Mouse (Mus musculus): ENCODE data around the gene Olfr1354. TPM values are rescaled to one million over a fixed set of nuclear protein-coding genes. Genes with fewer than 3 reads are reported as not detected.
"Not testable (repeated sequence)": the region's sequence is repeated elsewhere in the genome, so short reads cannot be mapped to it uniquely, and the experiment has no call there.

Olfr1354 gene
- polyA plus RNA-seq (2014; fragmentation: Nextera tagmentation; extraction: Ambion mirVana) = not detected in 2 replicates

GRCm38 (mm10) chr10:78912871-78913270 lies at the start of gene Olfr1354:
Gene Olfr1354, plus strand, starts transcription at chr10:78913171.
- not testable (repeated sequence) for H3K9me3 ChIP-seq (ENCODE audit: control insufficient read depth, low read length); H3K4me2 ChIP-seq (ENCODE audit: low read length); H3K27ac ChIP-seq (replicated peaks in 1 of 2; ENCODE audit: control insufficient read depth in 1 of 2, insufficient read depth in 1 of 2, low read depth in 2 of 2, low read length in 2 of 2); ATAC-seq (ENCODE audit: insufficient number of reproducible peaks, insufficient read depth, low FRiP score, low read depth); H3K4me1 ChIP-seq (ENCODE audit: control insufficient read depth in 2 of 2, insufficient read depth in 2 of 2, low read length in 2 of 2); H3K36me3 ChIP-seq (ENCODE audit: control insufficient read depth, insufficient read depth, low read length); H3K27me3 ChIP-seq (ENCODE audit: control insufficient read depth, insufficient read depth, low read length); H3K9ac ChIP-seq (ENCODE audit: low read length); H3K4me3 ChIP-seq (ENCODE audit: control insufficient read depth in 1 of 2, insufficient read depth in 1 of 2, low read depth in 1 of 2, low read length in 2 of 2)
- 71% methylated on average over 1 of the region's 1 CpGs for WGBS

DNA sequence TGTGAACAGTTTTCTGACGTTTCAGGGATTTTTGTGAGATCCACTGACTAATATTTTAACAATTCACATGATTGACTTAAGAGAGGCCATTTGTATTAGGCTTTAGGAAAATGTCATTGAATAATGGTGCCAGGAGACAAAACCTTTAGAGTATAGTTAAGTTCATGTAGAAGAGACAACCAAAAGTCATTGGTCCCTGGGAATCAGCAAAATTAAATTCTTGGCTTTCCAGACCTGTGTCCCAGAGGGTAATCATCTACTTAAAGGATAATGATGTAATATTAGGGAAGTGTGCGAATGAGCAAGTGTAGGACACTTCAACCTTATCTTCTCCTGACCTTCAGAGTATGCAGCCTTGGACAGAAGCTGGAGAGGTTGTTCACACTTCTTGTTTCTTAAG lies 37.7 kb upstream of the Olfr1354 start, which contains the start of gene Olfr1355:
Olfr1355 (plus strand) TSS at position 301 of the 400 bp plus-strand sequence.
- ATAC-seq (ENCODE audit: insufficient number of reproducible peaks, insufficient read depth, low FRiP score, low read depth) = no peak
- WGBS = 60% methylated on average over 2 of the region's 2 CpGs
- Histone ChIP-seq H3K27me3 (ENCODE audit: control insufficient read depth, insufficient read depth, low read length) (no peaks in the 10 kb centered on the region), H3K9ac (ENCODE audit: low read length) (no peak within 1 kb of the TSS), H3K9me3 (ENCODE audit: control insufficient read depth, low read length) (peaks cover 10% of the 10 kb centered on the region; the same call in 1 of the 2 replicates), H3K4me1 (ENCODE audit: control insufficient read depth in 2 of 2, insufficient read depth in 2 of 2, low read length in 2 of 2) (no peaks in the 10 kb centered on the region), H3K36me3 (ENCODE audit: control insufficient read depth, insufficient read depth, low read length) (no peaks in the 10 kb centered on the region), H3K4me3 (ENCODE audit: control insufficient read depth in 1 of 2, insufficient read depth in 1 of 2, low read depth in 1 of 2, low read length in 2 of 2) (no peak within 1 kb of the TSS), H3K4me2 (ENCODE audit: low read length) (no peak within 1 kb of the TSS), H3K27ac (replicated peaks in 1 of 2; ENCODE audit: control insufficient read depth in 1 of 2, insufficient read depth in 1 of 2, low read depth in 2 of 2, low read length in 2 of 2) (no peak within 1 kb of the TSS)

DNA sequence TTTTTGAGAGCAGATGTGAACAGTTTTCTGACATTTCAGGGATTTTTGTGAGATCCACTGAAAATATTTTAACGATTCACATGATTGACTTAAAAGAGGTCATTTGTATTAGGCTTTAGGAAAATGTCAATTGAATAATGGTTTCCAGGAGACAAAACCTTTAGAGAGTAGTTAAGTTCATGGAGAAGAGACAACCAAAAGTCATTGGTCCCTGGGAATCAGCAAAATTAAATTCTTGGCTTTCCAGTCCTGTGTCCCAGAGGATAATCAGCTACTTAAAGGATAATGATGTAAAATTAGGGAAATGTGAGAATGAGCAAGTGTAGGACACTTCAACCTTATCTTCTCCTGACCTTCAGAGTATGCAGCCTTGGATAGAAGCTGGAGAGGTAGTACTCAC lies 37.4 kb downstream of the Olfr1354 start, which contains the start of gene Olfr8:
Olfr8 (plus strand) TSS at position 301 of the 400 bp plus-strand sequence.
- H3K9me3 ChIP-seq (ENCODE audit: control insufficient read depth, low read length); H3K4me2 ChIP-seq (ENCODE audit: low read length); ATAC-seq (ENCODE audit: insufficient number of reproducible peaks, insufficient read depth, low FRiP score, low read depth); H3K27me3 ChIP-seq (ENCODE audit: control insufficient read depth, insufficient read depth, low read length); H3K4me3 ChIP-seq (ENCODE audit: control insufficient read depth in 1 of 2, insufficient read depth in 1 of 2, low read depth in 1 of 2, low read length in 2 of 2); H3K27ac ChIP-seq (replicated peaks in 1 of 2; ENCODE audit: control insufficient read depth in 1 of 2, insufficient read depth in 1 of 2, low read depth in 2 of 2, low read length in 2 of 2); H3K36me3 ChIP-seq (ENCODE audit: control insufficient read depth, insufficient read depth, low read length); H3K9ac ChIP-seq (ENCODE audit: low read length); H3K4me1 ChIP-seq (ENCODE audit: control insufficient read depth in 2 of 2, insufficient read depth in 2 of 2, low read length in 2 of 2): not testable (repeated sequence)
- 76% methylated on average over 1 of the region's 1 CpGs for WGBS

GRCm38 (mm10) chr10:78963009-78963408 lies 50.0 kb downstream of the Olfr1354 start, which contains the start of gene Olfr1353:
Gene Olfr1353, plus strand, starts transcription at chr10:78963309.
- not testable (repeated sequence) for H3K4me1 ChIP-seq (ENCODE audit: control insufficient read depth in 2 of 2, insufficient read depth in 2 of 2, low read length in 2 of 2); H3K4me3 ChIP-seq (ENCODE audit: control insufficient read depth in 1 of 2, insufficient read depth in 1 of 2, low read depth in 1 of 2, low read length in 2 of 2); H3K9me3 ChIP-seq (ENCODE audit: control insufficient read depth, low read length); H3K27me3 ChIP-seq (ENCODE audit: control insufficient read depth, insufficient read depth, low read length); H3K4me2 ChIP-seq (ENCODE audit: low read length); H3K27ac ChIP-seq (replicated peaks in 1 of 2; ENCODE audit: control insufficient read depth in 1 of 2, insufficient read depth in 1 of 2, low read depth in 2 of 2, low read length in 2 of 2); ATAC-seq (ENCODE audit: insufficient number of reproducible peaks, insufficient read depth, low FRiP score, low read depth); H3K9ac ChIP-seq (ENCODE audit: low read length); H3K36me3 ChIP-seq (ENCODE audit: control insufficient read depth, insufficient read depth, low read length)

Other genes with a start within 250 kb of the Olfr1354 start
- not detected in 2 replicates for gene Casp14, start 194.9 kb upstream of the Olfr1354 start, polyA plus RNA-seq (2014; fragmentation: Nextera tagmentation; extraction: Ambion mirVana)
- not detected in 2 replicates for gene Ccdc105, start 160.1 kb upstream of the Olfr1354 start, polyA plus RNA-seq (2014; fragmentation: Nextera tagmentation; extraction: Ambion mirVana)
- gene Slc1a6, start 132.7 kb upstream of the Olfr1354 start, polyA plus RNA-seq (2014; fragmentation: Nextera tagmentation; extraction: Ambion mirVana) = 0.12 and 0.16 TPM in 2 replicates
- not detected in 2 replicates for gene Olfr1356, start 61.0 kb upstream of the Olfr1354 start, polyA plus RNA-seq (2014; fragmentation: Nextera tagmentation; extraction: Ambion mirVana)
- gene Olfr1355, start 37.6 kb upstream of the Olfr1354 start, polyA plus RNA-seq (2014; fragmentation: Nextera tagmentation; extraction: Ambion mirVana) = not detected in 2 replicates
- not detected in 2 replicates for gene Olfr8, start 37.5 kb downstream of the Olfr1354 start, polyA plus RNA-seq (2014; fragmentation: Nextera tagmentation; extraction: Ambion mirVana)
- not detected in 2 replicates for gene Olfr1353, start 50.1 kb downstream of the Olfr1354 start, polyA plus RNA-seq (2014; fragmentation: Nextera tagmentation; extraction: Ambion mirVana)
- gene Olfr1352, start 67.9 kb downstream of the Olfr1354 start, polyA plus RNA-seq (2014; fragmentation: Nextera tagmentation; extraction: Ambion mirVana) = not detected in 2 replicates
- gene Olfr1351, start 99.3 kb downstream of the Olfr1354 start, polyA plus RNA-seq (2014; fragmentation: Nextera tagmentation; extraction: Ambion mirVana) = not detected in 2 replicates
- not detected in 2 replicates for gene Olfr57, start 115.6 kb downstream of the Olfr1354 start, polyA plus RNA-seq (2014; fragmentation: Nextera tagmentation; extraction: Ambion mirVana)
- gene 2610008E11Rik, start 184.4 kb downstream of the Olfr1354 start, polyA plus RNA-seq (2014; fragmentation: Nextera tagmentation; extraction: Ambion mirVana) = 18.6 and 20.7 TPM in 2 replicates
- not detected in 2 replicates for gene Vmn2r80, start 235.6 kb downstream of the Olfr1354 start, polyA plus RNA-seq (2014; fragmentation: Nextera tagmentation; extraction: Ambion mirVana)